Mouse (Mus musculus): ENCODE measurements around the gene Arpin. TPM values are rescaled to one million over a fixed set of nuclear protein-coding genes. Genes with fewer than 3 reads are reported as not detected.

The Arpin gene
- polyA plus RNA-seq (2014; fragmentation: Nextera tagmentation; extraction: Ambion mirVana) = 20.6 and 23.1 TPM in 2 replicates

DNA sequence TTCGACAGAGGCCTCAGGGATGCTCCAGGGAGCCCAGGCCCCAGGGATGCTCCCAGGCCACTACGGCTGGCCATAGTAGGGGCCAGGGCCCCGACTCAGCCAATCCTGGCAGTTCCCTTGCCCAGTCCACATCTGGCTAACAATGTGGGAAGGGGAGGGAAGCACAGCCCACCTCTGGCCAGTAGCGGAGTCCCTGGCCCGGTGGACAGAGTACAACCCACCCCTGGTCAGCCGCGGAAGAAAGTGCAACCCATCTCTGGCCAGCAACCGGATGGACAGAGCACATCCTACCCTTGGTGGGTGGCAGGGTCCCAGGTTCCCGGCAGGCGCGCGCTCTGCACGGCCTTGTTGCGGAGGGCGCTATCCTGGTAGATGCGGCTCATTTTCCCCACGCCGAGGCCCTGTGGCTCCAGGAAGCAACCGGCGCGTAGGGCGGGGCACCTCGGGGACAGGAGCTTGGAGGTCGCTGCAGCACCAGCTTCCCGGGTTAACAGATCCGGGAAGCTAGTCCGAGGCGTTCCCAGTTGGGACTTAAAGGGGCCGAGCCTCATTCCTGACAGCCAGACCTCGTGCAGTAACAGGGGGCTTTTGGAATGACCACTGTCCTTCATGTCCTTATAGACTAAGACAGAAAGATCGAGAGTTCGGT, at the start of gene Arpin:
Gene Arpin (minus strand): TSS at position 498 of the 649 bp plus-strand sequence.
- H3K4me2 ChIP-seq (ENCODE audit: low read depth, low read length) = peak within 1 kb of the TSS; percentile 68
- H3K9ac ChIP-seq (replicated peaks; ENCODE audit: low read length) = peak within 1 kb of the TSS; percentile 72
- under 1% methylated on average over 32 of the region's 32 CpGs for WGBS
- peak within 1 kb of the TSS; percentile 41; the same call in 1 of the 2 replicates for H3K27ac ChIP-seq (replicated peaks; ENCODE audit: low read depth, low read length)
- ATAC-seq (replicated peaks; ENCODE audit: insufficient number of reproducible peaks, low FRiP score, low TSS enrichment, low read depth) (peak; percentile 80), DNase-seq (ENCODE audit: low spot score) (peak; percentile 76)
- H3K27me3 ChIP-seq (ENCODE audit: control insufficient read depth, insufficient read depth, low read length) = no peaks in the 10 kb centered on the region
- peak within 1 kb of the TSS; percentile 50 for H3K4me3 ChIP-seq (ENCODE audit: low read depth, low read length)
- peaks cover 3% of the 10 kb centered on the region; the same call in 1 of the 2 replicates for H3K4me1 ChIP-seq (ENCODE audit: control insufficient read depth, insufficient read depth, low read length)
- no peaks in the 10 kb centered on the region for H3K36me3 ChIP-seq (replicated peaks; ENCODE audit: control insufficient read depth, insufficient read depth, low read depth, low read length)
- H3K9me3 ChIP-seq (replicated peaks; ENCODE audit: control insufficient read depth, low read length) = no peaks in the 10 kb centered on the region

DNA sequence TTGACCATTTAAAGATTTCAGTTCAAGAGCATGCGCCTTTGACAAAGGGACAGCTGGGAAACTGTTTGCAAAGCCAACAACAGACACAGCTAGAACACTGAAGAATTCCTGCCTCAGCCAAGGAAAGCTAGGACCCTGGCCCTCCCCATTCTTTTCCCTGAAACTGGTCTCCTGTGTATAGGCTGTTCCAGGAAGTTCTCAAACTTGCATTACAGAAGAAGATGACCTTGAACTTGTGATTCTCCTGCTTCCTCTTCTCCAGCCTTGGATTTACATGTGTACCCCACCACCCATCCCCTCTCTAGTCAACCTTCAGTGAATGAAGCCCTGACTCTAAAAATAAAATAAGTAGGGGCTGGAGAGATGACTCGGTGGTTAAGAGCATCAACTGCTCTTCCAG, 40.2 kb upstream of the Arpin start:
- no peak overlapping the region for H3K27ac ChIP-seq (replicated peaks; ENCODE audit: low read depth, low read length)
- no peaks in the 10 kb centered on the region for H3K27me3 ChIP-seq (ENCODE audit: control insufficient read depth, insufficient read depth, low read length)
- no peak overlapping the region for H3K4me2 ChIP-seq (ENCODE audit: low read depth, low read length)
- ATAC-seq (replicated peaks; ENCODE audit: insufficient number of reproducible peaks, low FRiP score, low TSS enrichment, low read depth) = no peak
- H3K9me3 ChIP-seq (replicated peaks; ENCODE audit: control insufficient read depth, low read length) = no peaks in the 10 kb centered on the region
- no peaks in the 10 kb centered on the region for H3K4me1 ChIP-seq (ENCODE audit: control insufficient read depth, insufficient read depth, low read length)
- H3K4me3 ChIP-seq (ENCODE audit: low read depth, low read length) = no peak overlapping the region
- DNase-seq (ENCODE audit: low spot score) = no peak
- WGBS = 92% methylated on average over 2 of the region's 2 CpGs
- H3K9ac ChIP-seq (replicated peaks; ENCODE audit: low read length) = no peak overlapping the region
- H3K36me3 ChIP-seq (replicated peaks; ENCODE audit: control insufficient read depth, insufficient read depth, low read depth, low read length) = no peaks in the 10 kb centered on the region

DNA sequence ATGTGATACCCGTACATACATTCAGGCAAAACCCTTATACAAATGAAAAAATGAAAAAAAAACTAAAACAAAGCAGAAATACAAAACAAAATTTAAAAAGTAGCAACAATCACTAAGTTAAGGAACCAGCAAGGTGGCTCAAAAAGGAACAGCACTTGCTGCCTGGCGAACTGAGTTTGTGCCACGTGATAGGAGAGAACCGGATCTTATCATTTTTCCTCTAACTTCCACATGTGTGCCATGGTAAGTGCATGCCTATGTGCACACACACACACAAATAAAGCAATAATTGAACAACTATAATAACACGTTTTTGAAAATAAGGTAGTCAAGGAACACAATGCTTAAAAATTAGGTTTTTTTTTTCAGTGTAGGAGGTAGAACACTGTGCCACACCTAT, 37.0 kb upstream of the Arpin start:
- no peak overlapping the region for H3K4me2 ChIP-seq (ENCODE audit: low read depth, low read length)
- DNase-seq (ENCODE audit: low spot score) (no peak), ATAC-seq (replicated peaks; ENCODE audit: insufficient number of reproducible peaks, low FRiP score, low TSS enrichment, low read depth) (no peak)
- WGBS = 79% methylated on average over 5 of the region's 5 CpGs
- no peak overlapping the region for H3K4me3 ChIP-seq (ENCODE audit: low read depth, low read length)
- H3K4me1 ChIP-seq (ENCODE audit: control insufficient read depth, insufficient read depth, low read length) = no peaks in the 10 kb centered on the region
- H3K9ac ChIP-seq (replicated peaks; ENCODE audit: low read length) = no peak overlapping the region
- no peaks in the 10 kb centered on the region for H3K36me3 ChIP-seq (replicated peaks; ENCODE audit: control insufficient read depth, insufficient read depth, low read depth, low read length)
- H3K27me3 ChIP-seq (ENCODE audit: control insufficient read depth, insufficient read depth, low read length) = no peaks in the 10 kb centered on the region
- H3K27ac ChIP-seq (replicated peaks; ENCODE audit: low read depth, low read length) = no peak overlapping the region
- no peaks in the 10 kb centered on the region for H3K9me3 ChIP-seq (replicated peaks; ENCODE audit: control insufficient read depth, low read length)

DNA sequence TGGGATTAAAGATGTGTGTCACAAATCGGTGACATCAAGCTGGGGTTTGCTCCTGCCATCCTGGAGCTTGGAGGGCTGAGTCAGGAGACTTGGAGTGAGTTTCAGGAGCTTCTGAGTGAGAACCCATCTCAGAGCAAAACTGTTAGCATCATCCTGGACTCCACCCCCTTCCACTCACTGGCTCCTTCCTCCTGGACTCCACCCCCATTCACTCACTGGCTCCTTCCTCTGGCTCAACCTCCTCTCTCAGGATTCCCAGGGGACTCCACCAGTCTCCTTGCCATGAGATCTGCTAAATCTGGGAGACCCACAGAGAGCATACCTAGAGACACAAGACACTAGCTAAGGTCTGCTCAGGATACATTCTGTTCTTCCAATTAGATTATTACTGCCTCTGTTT, 35.2 kb upstream of the Arpin start:
- DNase-seq (ENCODE audit: low spot score) (no peak), ATAC-seq (replicated peaks; ENCODE audit: insufficient number of reproducible peaks, low FRiP score, low TSS enrichment, low read depth) (no peak)
- H3K4me2 ChIP-seq (ENCODE audit: low read depth, low read length) = no peak overlapping the region
- H3K27me3 ChIP-seq (ENCODE audit: control insufficient read depth, insufficient read depth, low read length) = no peaks in the 10 kb centered on the region
- no peaks in the 10 kb centered on the region for H3K9me3 ChIP-seq (replicated peaks; ENCODE audit: control insufficient read depth, low read length)
- WGBS = 44% methylated on average over 1 of the region's 1 CpGs
- no peaks in the 10 kb centered on the region for H3K4me1 ChIP-seq (ENCODE audit: control insufficient read depth, insufficient read depth, low read length)
- H3K27ac ChIP-seq (replicated peaks; ENCODE audit: low read depth, low read length) = no peak overlapping the region
- H3K36me3 ChIP-seq (replicated peaks; ENCODE audit: control insufficient read depth, insufficient read depth, low read depth, low read length) = no peaks in the 10 kb centered on the region
- H3K9ac ChIP-seq (replicated peaks; ENCODE audit: low read length) = no peak overlapping the region
- H3K4me3 ChIP-seq (ENCODE audit: low read depth, low read length) = no peak overlapping the region

DNA sequence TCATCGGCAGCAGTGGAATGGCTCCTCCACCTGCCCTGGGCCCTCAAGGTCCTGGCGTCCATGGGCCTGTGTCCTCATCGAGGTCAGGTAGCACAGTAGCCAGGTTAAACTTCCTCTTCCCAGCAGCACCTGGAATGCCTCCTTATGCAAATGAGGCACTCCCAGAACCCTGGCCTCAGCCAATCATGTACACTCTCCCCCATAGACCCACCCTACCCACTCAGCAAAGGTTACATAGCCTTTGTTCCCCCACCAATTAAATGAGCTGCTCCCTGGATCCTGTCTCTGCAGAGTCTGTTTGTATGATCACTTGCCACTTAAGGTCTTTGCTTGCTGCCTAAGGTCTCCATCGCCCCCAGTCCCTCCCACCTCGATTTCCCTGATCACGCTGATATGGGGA, 33.2 kb upstream of the Arpin start:
- 82% methylated on average over 6 of the region's 6 CpGs for WGBS

DNA sequence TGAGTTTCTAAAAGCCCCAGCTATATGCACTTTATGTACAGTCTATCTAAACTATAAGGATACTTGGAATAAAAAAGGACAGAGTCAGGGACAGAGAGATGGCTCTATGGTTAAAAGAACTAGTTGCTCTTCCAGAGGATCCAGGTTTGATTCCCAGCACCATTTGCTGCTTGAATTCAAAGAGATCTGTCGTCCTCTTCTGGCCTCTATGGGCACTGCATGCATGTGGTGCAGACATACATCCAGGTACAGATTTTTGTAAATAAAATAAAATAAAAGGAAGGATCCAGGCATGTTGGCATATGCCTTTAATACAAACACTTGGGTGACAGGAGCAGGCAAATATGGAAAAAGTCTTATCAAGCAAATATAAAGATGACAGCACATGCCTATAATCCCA, 26.4 kb upstream of the Arpin start:
- no peak for DNase-seq (ENCODE audit: low spot score)
- Histone ChIP-seq H3K27me3 (ENCODE audit: control insufficient read depth, insufficient read depth, low read length) (no peaks in the 10 kb centered on the region), H3K27ac (replicated peaks; ENCODE audit: low read depth, low read length) (no peak overlapping the region), H3K4me1 (ENCODE audit: control insufficient read depth, insufficient read depth, low read length) (no peaks in the 10 kb centered on the region), H3K9me3 (replicated peaks; ENCODE audit: control insufficient read depth, low read length) (no peaks in the 10 kb centered on the region), H3K9ac (replicated peaks; ENCODE audit: low read length) (no peak overlapping the region), H3K36me3 (replicated peaks; ENCODE audit: control insufficient read depth, insufficient read depth, low read depth, low read length) (no peaks in the 10 kb centered on the region), H3K4me2 (ENCODE audit: low read depth, low read length) (no peak overlapping the region), H3K4me3 (ENCODE audit: low read depth, low read length) (no peak overlapping the region)
- WGBS = 62% methylated on average over 1 of the region's 1 CpGs
- ATAC-seq (replicated peaks; ENCODE audit: insufficient number of reproducible peaks, low FRiP score, low TSS enrichment, low read depth) = no peak

More for the DNA sequence above, 33.2 kb upstream of the Arpin start:
- no peak overlapping the region for H3K4me3 ChIP-seq (ENCODE audit: low read depth, low read length)
- H3K4me2 ChIP-seq (ENCODE audit: low read depth, low read length) = no peak overlapping the region
- ATAC-seq (replicated peaks; ENCODE audit: insufficient number of reproducible peaks, low FRiP score, low TSS enrichment, low read depth) (no peak), DNase-seq (ENCODE audit: low spot score) (no peak)
- no peaks in the 10 kb centered on the region for H3K4me1 ChIP-seq (ENCODE audit: control insufficient read depth, insufficient read depth, low read length)
- no peaks in the 10 kb centered on the region for H3K36me3 ChIP-seq (replicated peaks; ENCODE audit: control insufficient read depth, insufficient read depth, low read depth, low read length)
- H3K27me3 ChIP-seq (ENCODE audit: control insufficient read depth, insufficient read depth, low read length) = no peaks in the 10 kb centered on the region
- no peaks in the 10 kb centered on the region for H3K9me3 ChIP-seq (replicated peaks; ENCODE audit: control insufficient read depth, low read length)
- H3K27ac ChIP-seq (replicated peaks; ENCODE audit: low read depth, low read length) = no peak overlapping the region
- H3K9ac ChIP-seq (replicated peaks; ENCODE audit: low read length) = no peak overlapping the region

DNA sequence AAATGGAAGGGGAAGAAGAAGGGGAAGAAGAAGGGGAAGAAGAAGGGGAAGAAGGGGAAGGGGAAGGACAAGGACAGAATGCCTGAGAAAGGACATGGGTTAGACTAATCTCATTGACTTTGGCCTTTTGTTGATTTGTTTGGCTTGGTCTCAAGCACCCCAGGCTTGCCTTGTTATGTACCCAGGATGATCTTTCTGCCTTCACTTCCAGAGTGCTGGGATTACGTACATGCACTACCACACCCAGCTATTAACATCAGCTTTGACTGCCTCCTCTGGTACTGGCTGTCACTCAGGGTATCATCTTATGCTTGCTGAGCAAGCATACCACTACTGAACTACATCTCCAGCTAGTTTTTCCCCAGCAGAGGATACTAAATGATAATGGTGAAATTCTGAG, 21.0 kb upstream of the Arpin start:
- no peak for ATAC-seq (replicated peaks; ENCODE audit: insufficient number of reproducible peaks, low FRiP score, low TSS enrichment, low read depth)
- WGBS = 85% methylated on average over 1 of the region's 1 CpGs
- no peaks in the 10 kb centered on the region for H3K9me3 ChIP-seq (replicated peaks; ENCODE audit: control insufficient read depth, low read length)

DNA sequence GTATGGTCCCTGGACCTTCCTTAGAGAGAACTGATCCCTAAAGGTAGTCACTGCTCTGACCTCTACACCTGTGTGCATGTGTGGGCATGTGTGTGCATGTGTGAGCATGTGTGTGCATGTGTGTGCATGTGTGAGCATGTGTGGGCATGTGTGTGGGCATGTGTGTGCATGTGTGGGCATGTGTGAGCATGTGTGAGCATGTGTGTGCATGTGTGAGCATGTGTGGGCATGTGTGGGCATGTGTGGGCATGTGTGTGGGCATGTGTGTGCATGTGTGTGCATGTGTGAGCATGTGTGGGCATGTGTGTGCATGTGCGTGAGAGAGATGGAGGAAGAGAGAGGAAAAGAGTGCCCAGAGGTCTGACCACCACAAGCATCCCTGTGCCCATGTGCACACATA, 19.7 kb upstream of the Arpin start:
- no peaks in the 10 kb centered on the region for H3K27me3 ChIP-seq (ENCODE audit: control insufficient read depth, insufficient read depth, low read length)
- H3K9me3 ChIP-seq (replicated peaks; ENCODE audit: control insufficient read depth, low read length) = no peaks in the 10 kb centered on the region
- no peaks in the 10 kb centered on the region for H3K4me1 ChIP-seq (ENCODE audit: control insufficient read depth, insufficient read depth, low read length)
- no peak for DNase-seq (ENCODE audit: low spot score)
- ATAC-seq (replicated peaks; ENCODE audit: insufficient number of reproducible peaks, low FRiP score, low TSS enrichment, low read depth) = no peak
- no peak overlapping the region for H3K4me2 ChIP-seq (ENCODE audit: low read depth, low read length)
- H3K4me3 ChIP-seq (ENCODE audit: low read depth, low read length) = no peak overlapping the region
- H3K9ac ChIP-seq (replicated peaks; ENCODE audit: low read length) = no peak overlapping the region
- no peak overlapping the region for H3K27ac ChIP-seq (replicated peaks; ENCODE audit: low read depth, low read length)
- H3K36me3 ChIP-seq (replicated peaks; ENCODE audit: control insufficient read depth, insufficient read depth, low read depth, low read length) = no peaks in the 10 kb centered on the region
- 93% methylated on average over 1 of the region's 1 CpGs for WGBS

More for the DNA sequence above, 21.0 kb upstream of the Arpin start:
- DNase-seq (ENCODE audit: low spot score) = no peak
- Histone ChIP-seq H3K36me3 (replicated peaks; ENCODE audit: control insufficient read depth, insufficient read depth, low read depth, low read length) (no peaks in the 10 kb centered on the region), H3K27ac (replicated peaks; ENCODE audit: low read depth, low read length) (no peak overlapping the region), H3K9ac (replicated peaks; ENCODE audit: low read length) (no peak overlapping the region), H3K27me3 (ENCODE audit: control insufficient read depth, insufficient read depth, low read length) (no peaks in the 10 kb centered on the region), H3K4me1 (ENCODE audit: control insufficient read depth, insufficient read depth, low read length) (no peaks in the 10 kb centered on the region), H3K4me3 (ENCODE audit: low read depth, low read length) (no peak overlapping the region), H3K4me2 (ENCODE audit: low read depth, low read length) (no peak overlapping the region)
